ENCODE assay signal across 8 mouse cellular contexts in the genomic region with DNA sequence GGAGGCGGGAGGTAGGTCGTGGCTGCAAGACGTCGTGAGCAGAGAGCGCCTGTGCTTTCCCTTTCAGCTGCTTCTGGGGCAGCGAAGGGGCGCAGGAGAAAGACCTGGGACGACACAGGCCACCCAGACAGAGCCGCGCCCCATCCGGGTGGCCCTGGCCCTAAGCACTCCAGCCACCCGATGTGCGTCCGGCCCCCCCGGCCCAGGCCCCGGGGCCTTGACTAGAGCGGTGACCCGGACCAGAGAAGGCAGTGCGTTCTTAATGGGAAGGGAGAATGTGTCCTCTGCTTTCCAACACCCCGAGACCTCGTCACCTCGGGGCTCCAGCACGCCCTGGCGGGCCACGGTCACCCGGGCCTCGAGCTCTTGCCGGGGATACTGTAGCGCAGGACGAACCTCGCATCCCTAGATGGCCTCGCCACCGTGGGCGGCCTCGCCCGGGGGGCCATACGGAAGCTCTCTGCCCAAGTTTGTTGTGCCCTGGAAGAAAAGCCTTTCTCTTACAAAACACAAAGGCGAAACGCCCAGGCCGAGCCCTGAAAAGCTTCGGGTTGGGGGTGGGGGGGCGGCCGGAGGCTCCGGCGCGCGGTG. TPM values are rescaled to one million over a fixed set of nuclear protein-coding genes. Genes with fewer than 3 reads are reported as not detected.
DNase-seq lines count a peak whose midpoint lies in the region; ATAC-seq lines count a peak whose summit lies in the region.

No protein-coding gene starts in this region.

- peaks cover 40% of the 10 kb centered on the region for H3K4me1 ChIP-seq in forebrain, embryonic 10.5 days
- H3K4me1 ChIP-seq in hindbrain, embryonic 13.5 days (replicated peaks) = peaks cover 30% of the 10 kb centered on the region
- H3K4me1 ChIP-seq in liver, embryonic 13.5 days (replicated peaks) = peaks cover 36% of the 10 kb centered on the region
- peaks cover 32% of the 10 kb centered on the region for H3K4me1 ChIP-seq in neural tube, embryonic 15.5 days

- peak overlapping the region; percentile 80 for H3K9ac ChIP-seq in hindbrain, embryonic 13.5 days
- peak overlapping the region; percentile 70 for H3K9ac ChIP-seq in liver, embryonic 13.5 days
- H3K9ac ChIP-seq in neural tube, embryonic 15.5 days (replicated peaks) = peak overlapping the region; percentile 41

- H3K27ac ChIP-seq in forebrain, embryonic 10.5 days = peak overlapping the region; percentile 67
- H3K27ac ChIP-seq in hindbrain, embryonic 13.5 days = peak overlapping the region; percentile 88
- H3K27ac ChIP-seq in liver, embryonic 13.5 days = no peak overlapping the region
- peak overlapping the region; percentile 72 for H3K27ac ChIP-seq in neural tube, embryonic 15.5 days (replicated peaks)

- DNase-seq in adrenal gland, adult (ENCODE audit: inconsistent age in 2 of 2, low spot score in 1 of 2) = peak; percentile 31 to 78
- no peak for DNase-seq in adrenal gland, postnatal 4 days (ENCODE audit: low spot score in 2 of 2)
- DNase-seq in ES-CJ7 (ENCODE audit: low read depth, low spot score) = peak; percentile 46
- peak; percentile 75 for DNase-seq in forebrain, embryonic 10.5 days (ENCODE audit: extremely low spot score, low spot score)
- no peak for DNase-seq in liver, embryonic 13.5 days
- DNase-seq in ovary, postnatal 36 days (ENCODE audit: low spot score) = no peak

- peak overlapping the region; percentile 71 for H3K4me2 ChIP-seq in hindbrain, embryonic 13.5 days
- peak overlapping the region; percentile 81 for H3K4me2 ChIP-seq in liver, embryonic 13.5 days
- H3K4me2 ChIP-seq in neural tube, embryonic 15.5 days = peak overlapping the region; percentile 74

- peaks cover 99% of the 10 kb centered on the region for H3K27me3 ChIP-seq in forebrain, embryonic 10.5 days (ENCODE audit: poor library complexity, severe bottlenecking)
- peaks cover 91% of the 10 kb centered on the region for H3K27me3 ChIP-seq in hindbrain, embryonic 13.5 days
- peaks cover 98% of the 10 kb centered on the region for H3K27me3 ChIP-seq in liver, embryonic 13.5 days
- peaks cover 74% of the 10 kb centered on the region for H3K27me3 ChIP-seq in neural tube, embryonic 15.5 days (replicated peaks)

- WGBS in forebrain, embryonic 10.5 days = under 1% methylated on average over 46 of the region's 47 CpGs
- WGBS in hindbrain, embryonic 13.5 days = under 1% methylated on average over 47 of the region's 47 CpGs
- WGBS in liver, embryonic 13.5 days (ENCODE audit: insufficient replicate concordance) = 1% methylated on average over 47 of the region's 47 CpGs
- under 1% methylated on average over 46 of the region's 47 CpGs for WGBS in neural tube, embryonic 15.5 days

- peak overlapping the region; percentile 60 for H3K4me3 ChIP-seq in forebrain, embryonic 10.5 days
- H3K4me3 ChIP-seq in hindbrain, embryonic 13.5 days = peak overlapping the region; percentile 47
- peak overlapping the region; percentile 61 for H3K4me3 ChIP-seq in liver, embryonic 13.5 days (replicated peaks)
- H3K4me3 ChIP-seq in neural tube, embryonic 15.5 days (replicated peaks) = peak overlapping the region; percentile 46

- 0 out of 2 replicates have a peak, but pooled peaks have one; percentile 37 for ATAC-seq in hindbrain, embryonic 13.5 days (ENCODE audit: low FRiP score)
- ATAC-seq in liver, embryonic 13.5 days (ENCODE audit: low read depth) = peak; percentile 47
- peak; percentile 40 for ATAC-seq in neural tube, embryonic 15.5 days (ENCODE audit: low FRiP score)

- no peaks in the 10 kb centered on the region for H3K36me3 ChIP-seq in forebrain, embryonic 10.5 days (replicated peaks)
- no peaks in the 10 kb centered on the region for H3K36me3 ChIP-seq in hindbrain, embryonic 13.5 days
- H3K36me3 ChIP-seq in liver, embryonic 13.5 days = no peaks in the 10 kb centered on the region
- no peaks in the 10 kb centered on the region for H3K36me3 ChIP-seq in neural tube, embryonic 15.5 days

- no peaks in the 10 kb centered on the region for H3K9me3 ChIP-seq in forebrain, embryonic 10.5 days
- H3K9me3 ChIP-seq in hindbrain, embryonic 13.5 days = no peaks in the 10 kb centered on the region
- no peaks in the 10 kb centered on the region for H3K9me3 ChIP-seq in liver, embryonic 13.5 days (replicated peaks)
- H3K9me3 ChIP-seq in neural tube, embryonic 15.5 days (replicated peaks) = no peaks in the 10 kb centered on the region

RNA-seq across cellular contexts. Expression of a gene that starts 1.8 kb away (rescaled TPM):
- total RNA-seq in adrenal gland, postnatal 4 days (2021) = 100 to 1,000 TPM; 107 to 110 TPM
- 94.3 and 98.2 TPM in 2 replicates for polyA plus RNA-seq in forebrain, embryonic 10.5 days (2016; fragmentation: Nextera tagmentation; extraction: Ambion mirVana)
- 102 and 106 TPM in 2 replicates for polyA plus RNA-seq in hindbrain, embryonic 13.5 days (2015; fragmentation: Nextera tagmentation; extraction: Ambion mirVana)
- 31.6 and 34.2 TPM in 2 replicates for polyA plus RNA-seq in liver, embryonic 13.5 days (2015; fragmentation: Nextera tagmentation; extraction: Ambion mirVana)
- polyA plus RNA-seq in neural tube, embryonic 15.5 days (2015; fragmentation: Nextera tagmentation; extraction: Ambion mirVana) = 95.6 and 95.8 TPM in 2 replicates

RNA-seq across cellular contexts. Expression of a gene that starts 55.2 kb away (rescaled TPM):
- 100 to 1,000 TPM in 1 of 2 experiments, 10 to 100 TPM in 1; 96.5 to 103 TPM for total RNA-seq in adrenal gland, postnatal 4 days (2021)
- polyA plus RNA-seq in forebrain, embryonic 10.5 days (2016; fragmentation: Nextera tagmentation; extraction: Ambion mirVana) = 116 and 120 TPM in 2 replicates
- polyA plus RNA-seq in hindbrain, embryonic 13.5 days (2015; fragmentation: Nextera tagmentation; extraction: Ambion mirVana) = 205 and 214 TPM in 2 replicates
- 40.1 and 40.3 TPM in 2 replicates for polyA plus RNA-seq in liver, embryonic 13.5 days (2015; fragmentation: Nextera tagmentation; extraction: Ambion mirVana)
- 223 and 244 TPM in 2 replicates for polyA plus RNA-seq in neural tube, embryonic 15.5 days (2015; fragmentation: Nextera tagmentation; extraction: Ambion mirVana)

Comparison
In these comparisons a context has a peak if more than half of its experiments do, and no peak if none do; other contexts are left out.
1. DNase-seq: peak in adrenal gland, adult (2 of 2), ES-CJ7 (single experiment) and forebrain, embryonic 10.5 days (single experiment); none in adrenal gland, postnatal 4 days (0 of 2), liver, embryonic 13.5 days (single experiment) and ovary, postnatal 36 days (single experiment).
2. Peak in every context shown above with its lines, with median percentiles within 50 percentile points of each other: H3K4me3 ChIP-seq, ATAC-seq, H3K4me2 ChIP-seq and H3K9ac ChIP-seq.